Mouse (Mus musculus) kidney, embryonic 16.5 days (tissue): ENCODE results near the gene Gm19426. TPM values are rescaled to one million over a fixed set of nuclear protein-coding genes. Genes with fewer than 3 reads are reported as not detected.
A peak's percentile ranks its signal among the peaks of the same experiment; 100 is the strongest.

Experiments used
- microRNA counts: library from miRNA; unstranded; fragments of <30 nt; microRNA quantifications from one replicate; lab custom pipeline; 2016
- microRNA-seq: library from miRNA; unstranded; fragments of <30 nt; microRNA quantifications from one replicate; pipeline ENCODE4, GENCODE M21; 2016
- polyA plus RNA-seq: library from polyadenylated mRNA; unstranded; fragments of >200 nt; fragmentation: Nextera tagmentation; extraction: Ambion mirVana; gene quantifications from 2 replicates; pipeline ENCODE4 v1.2.1, GENCODE M21; 2015

Gm19426 gene
- polyA plus RNA-seq, 1 experiment from 2014 or later: 10.9 TPM

MicroRNAs encoded within 50 kb of the gene (microRNA counts, 519-probe panel; counts per million panel counts)
- microRNA mmu-miR-130a (lab: Ali Mortazavi, UCI): 5,620 counts per million, percentile 100 among the panel's probes with 10 or more counts

Small RNAs within 50 kb of the gene (microRNA-seq; reads per million reads assigned to microRNA genes)
- gene Mir130a: 30,466 reads per million, percentile 98 among the genes with 10 or more reads in this experiment

Other genes with a start within 250 kb of the Gm19426 start
- gene Ctnnd1, start 92.9 kb downstream of the Gm19426 start, polyA plus RNA-seq: 55.7 and 59.3 TPM in 2 replicates
- 0.14 and 0.22 TPM in 2 replicates for gene Btbd18, start 84.6 kb downstream of the Gm19426 start, polyA plus RNA-seq
- 304 and 332 TPM in 2 replicates for gene Selenoh, start 72.9 kb downstream of the Gm19426 start, polyA plus RNA-seq
- not detected in 2 replicates for gene Gm28635, start 65.6 kb downstream of the Gm19426 start, polyA plus RNA-seq
- gene Med19, start 65.3 kb downstream of the Gm19426 start, polyA plus RNA-seq: 39.2 and 42.6 TPM in 2 replicates
- gene Tmx2, start 64.5 kb downstream of the Gm19426 start, polyA plus RNA-seq: 202 and 216 TPM in 2 replicates
- 30.4 and 30.6 TPM in 2 replicates for gene Zdhhc5, start 28.5 kb downstream of the Gm19426 start, polyA plus RNA-seq
- gene Clp1, start 16.3 kb downstream of the Gm19426 start, polyA plus RNA-seq: 31.1 and 32.1 TPM in 2 replicates
- gene Ypel4, start 9.6 kb downstream of the Gm19426 start, polyA plus RNA-seq: 5.4 and 9.4 TPM in 2 replicates
- 115 and 119 TPM in 2 replicates for gene Serping1, start 31.8 kb upstream of the Gm19426 start, polyA plus RNA-seq
- gene Ube2l6, start 55.2 kb upstream of the Gm19426 start, polyA plus RNA-seq: 44.0 and 46.9 TPM in 2 replicates
- 0.19 and 0.26 TPM in 2 replicates for gene Smtnl1, start 79.0 kb upstream of the Gm19426 start, polyA plus RNA-seq
- 60.1 and 66.6 TPM in 2 replicates for gene Timm10, start 83.3 kb upstream of the Gm19426 start, polyA plus RNA-seq
- 15.6 and 17.8 TPM in 2 replicates for gene Slc43a1, start 95.2 kb upstream of the Gm19426 start, polyA plus RNA-seq
- gene Rtn4rl2, start 143.1 kb upstream of the Gm19426 start, polyA plus RNA-seq: 1.0 and 1.5 TPM in 2 replicates
- gene Slc43a3, start 192.9 kb upstream of the Gm19426 start, polyA plus RNA-seq: 57.4 and 58.0 TPM in 2 replicates
- gene Prg2, start 236.8 kb upstream of the Gm19426 start, polyA plus RNA-seq: 0.36 TPM in 1 of 2 replicates, not detected in the other
- not detected in 2 replicates for gene Prg3, start 244.6 kb upstream of the Gm19426 start, polyA plus RNA-seq